In genomic region chr10:23189836-23190235, GRCm38 (mm10) we compare ENCODE assay signal across 16 mouse cellular contexts.
A peak's percentile ranks its signal among the peaks of the same experiment; 100 is the strongest.
DNase-seq lines count a peak whose midpoint lies in the region.
"Had no signal": no experiment of that assay in that cellular context is flagged by ENCODE, and none has a peak within 500 bp of the region (broad histone marks: within the 10 kb centered on the region; RNA-seq: fewer than 3 reads in every experiment).

No protein-coding gene starts in this region.

- peak; percentile 35 for DNase-seq in gastrocnemius, postnatal 25 days
- DNase-seq in gastrocnemius, postnatal 14 days = no peak
- DNase-seq in 3T3-L1 (ENCODE audit: low read depth, low spot score) = peak; percentile 79
- DNase-seq in NIH3T3 (ENCODE audit: low read depth) = peak; percentile 57
- DNase-seq in cerebellum, postnatal 36 days = no peak
- no peak for DNase-seq in lung, postnatal 4 days
- DNase-seq: adrenal gland, adult 2 months; adrenal gland, postnatal 14 days; cerebellum, adult 11 months; cerebellum, adult 2 months; cerebellum, adult 9-11 months; cerebellum, postnatal 25 days; embryo, embryonic 11 days; heart, postnatal 10 days; heart, postnatal 36 days; kidney, adult 11 months had no signal

- intact Hi-C loops in gastrocnemius, postnatal 14 days (cut with DNase I; ENCODE audit: low total_unique reads) = no loop called here

Comparison
In these comparisons a context has a peak if more than half of its experiments do, and no peak if none do; other contexts are left out.
1. DNase-seq: peak in gastrocnemius, postnatal 25 days (single experiment), 3T3-L1 (single experiment) and NIH3T3 (single experiment); none in gastrocnemius, postnatal 14 days (single experiment), cerebellum, postnatal 36 days (0 of 2) and lung, postnatal 4 days (0 of 2).